Mouse (Mus musculus): ENCODE results near the gene Tmem151b. TPM values are rescaled to one million over a fixed set of nuclear protein-coding genes. Genes with fewer than 3 reads are reported as not detected.

Tmem151b gene
- total RNA-seq, 2 experiments from 2014 or later, result 120 to 121 TPM

- DNase-seq (ENCODE audit: low spot score in 2 of 2), result no peak
- intact Hi-C loops (cut with DNase I), result no loop called here
Measured at GRCm38 (mm10) chr17:45518766-45519475, 30.6 kb downstream of the Tmem151b start.

- intact Hi-C loops (cut with DNase I), result no loop called here
- no peak for DNase-seq (ENCODE audit: low spot score in 2 of 2)
Measured at GRCm38 (mm10) chr17:45517549-45518215, 31.8 kb downstream of the Tmem151b start.

GRCm38 (mm10) chr17:45517135-45517534 lies 32.3 kb downstream of the Tmem151b start:
- intact Hi-C loops (cut with DNase I), result no loop called here
- no peak for DNase-seq (ENCODE audit: low spot score in 2 of 2)

- intact Hi-C loops (cut with DNase I), result loop anchor here (1.0 kb wide), 1 partner anchor 34 kb away; no protein-coding TSS in a partner anchor
- DNase-seq (ENCODE audit: low spot score in 2 of 2), result peak; percentile 78 to 80
Measured at GRCm38 (mm10) chr17:45516488-45516887, 33.0 kb downstream of the Tmem151b start.

GRCm38 (mm10) chr17:45515806-45516205 lies 33.7 kb downstream of the Tmem151b start:
- intact Hi-C loops (cut with DNase I), result loop anchor here (1.0 kb wide), 1 partner anchor 34 kb away; no protein-coding TSS in a partner anchor
- DNase-seq (ENCODE audit: low spot score in 2 of 2), result no peak

- intact Hi-C loops (cut with DNase I), result no loop called here
- DNase-seq (ENCODE audit: low spot score in 2 of 2), result no peak
Measured at GRCm38 (mm10) chr17:45515204-45515726, 34.2 kb downstream of the Tmem151b start.

- intact Hi-C loops (cut with DNase I), result no loop called here
- no peak for DNase-seq (ENCODE audit: low spot score in 2 of 2)
Measured at GRCm38 (mm10) chr17:45511757-45512156, 37.7 kb downstream of the Tmem151b start.

- intact Hi-C loops (cut with DNase I), result no loop called here
- no peak for DNase-seq (ENCODE audit: low spot score in 2 of 2)
Measured at GRCm38 (mm10) chr17:45510871-45511270, 38.6 kb downstream of the Tmem151b start.

- DNase-seq (ENCODE audit: low spot score in 2 of 2), result peak; percentile 93
- intact Hi-C loops (cut with DNase I), result no loop called here
Measured at GRCm38 (mm10) chr17:45506700-45507189, 42.7 kb downstream of the Tmem151b start, which contains the start of gene Aars2. TSS of gene Aars2 (plus strand) at chr17:45506841.

GRCm38 (mm10) chr17:45505941-45506465 lies 43.5 kb downstream of the Tmem151b start:
- DNase-seq (ENCODE audit: low spot score in 2 of 2), result no peak
- intact Hi-C loops (cut with DNase I), result no loop called here

GRCm38 (mm10) chr17:45503301-45503973 lies 46.0 kb downstream of the Tmem151b start:
- intact Hi-C loops (cut with DNase I), result no loop called here

GRCm38 (mm10) chr17:45502324-45502723 lies 47.2 kb downstream of the Tmem151b start:
- DNase-seq (ENCODE audit: low spot score in 2 of 2), result no peak
- intact Hi-C loops (cut with DNase I), result no loop called here

More at GRCm38 (mm10) chr17:45503301-45503973, 46.0 kb downstream of the Tmem151b start:
- DNase-seq (ENCODE audit: low spot score in 2 of 2), result no peak

- DNase-seq (ENCODE audit: low spot score in 2 of 2), result no peak
- intact Hi-C loops (cut with DNase I), result no loop called here
Measured at GRCm38 (mm10) chr17:45500981-45501380, 48.5 kb downstream of the Tmem151b start.

- intact Hi-C loops (cut with DNase I), result no loop called here
- DNase-seq (ENCODE audit: low spot score in 2 of 2), result no peak
Measured at GRCm38 (mm10) chr17:45499516-45499915, 50.0 kb downstream of the Tmem151b start.

GRCm38 (mm10) chr17:45498397-45498796 lies 51.1 kb downstream of the Tmem151b start:
- intact Hi-C loops (cut with DNase I), result no loop called here
- no peak for DNase-seq (ENCODE audit: low spot score in 2 of 2)

GRCm38 (mm10) chr17:45495398-45495797 lies 54.1 kb downstream of the Tmem151b start:
- intact Hi-C loops (cut with DNase I), result no loop called here
- no peak for DNase-seq (ENCODE audit: low spot score in 2 of 2)

Data from left cerebral cortex, postnatal 36 days (tissue).